Mouse (Mus musculus) stomach, postnatal 0 days (tissue): ENCODE measurements at regions not wholly inside any gene's neighbourhood (a gene's known extent, or its start where the extent isn't known, plus 50 kb on each side); places are given as distances from the start of the nearest gene placed in this dataset.

Experiments used
- ATAC-seq: fragments of 200-750 bp; cut with Nextera tagmentation; 2 replicates; pipeline ENCODE4 v1.8.0; 2017; ENCODE audit not compliant: low FRiP score, low TSS enrichment
- DNase-seq: peaks from one replicate; pipeline ENCODE4 v3.0.0-alpha.2; 2016; ENCODE audit warnings: low spot score
- H3K27ac ChIP-seq: fragments of 300-500 bp; sonication (generic); replicated peaks from 2 replicates; pipeline ENCODE4 v1.5.1; 2014; ENCODE audit warnings: mild to moderate bottlenecking, control low read depth
- H3K27me3 ChIP-seq: fragments of 300-500 bp; sonication (generic); 2 replicates; pipeline ENCODE4 v1.6.1; 2014; ENCODE audit warnings: low read length; ENCODE audit not compliant: control insufficient read depth, insufficient read depth
- H3K36me3 ChIP-seq: fragments of 300-500 bp; sonication (generic); 2 replicates; pipeline ENCODE4 v1.6.1; 2014; ENCODE audit warnings: low read length, mixed read lengths; ENCODE audit not compliant: control insufficient read depth, insufficient read depth
- H3K4me1 ChIP-seq: fragments of 300-500 bp; sonication (generic); replicated peaks from 2 replicates; pipeline ENCODE4 v1.6.1; 2014; ENCODE audit warnings: antibody characterized with exemption; ENCODE audit not compliant: control insufficient read depth, insufficient read depth
- H3K4me2 ChIP-seq: fragments of 300-500 bp; sonication (generic); replicated peaks from 2 replicates; pipeline ENCODE4 v1.6.1; 2014; ENCODE audit warnings: low read depth, mild to moderate bottlenecking, control low read depth, moderate library complexity
- H3K4me3 ChIP-seq: fragments of 300-500 bp; sonication (generic); 2 replicates; pipeline ENCODE4 v1.5.1; 2014; ENCODE audit warnings: low read depth, low read length, control low read depth
- H3K9ac ChIP-seq: fragments of 300-500 bp; sonication (generic); 2 replicates; pipeline ENCODE4 v1.6.1; 2014; ENCODE audit warnings: mild to moderate bottlenecking, low read length, control low read depth, mixed read lengths
- H3K9me3 ChIP-seq: fragments of 300-500 bp; sonication (generic); 2 replicates; pipeline ENCODE4 v1.6.1; 2016; ENCODE audit warnings: low read length; ENCODE audit not compliant: control insufficient read depth
- CTCF ChIP-seq: IDR thresholded peaks from 2 replicates; pipeline ENCODE4 v1.5.1; 2016; ENCODE audit warnings: antibody characterized with exemption, low read depth, mild to moderate bottlenecking, moderate library complexity
- EP300 ChIP-seq: optimal IDR thresholded peaks from 2 replicates; pipeline ENCODE3; 2016; ENCODE audit warnings: antibody characterized with exemption
- WGBS: fragments of 180-500 bp; shearing (Covaris S2); extraction: QIAGEN DNeasy Blood & Tissue Kit; methylation state at CpG from one replicate; pipeline ENCODE4 v1.1.7; 2014; 5-methylcytosine and 5-hydroxymethylcytosine counted together

GRCm38 (mm10) chr15:67395114-67395513, 894.4 kb upstream of the Lrrc6 start:
- 78% methylated on average over 1 of the region's 1 CpGs for WGBS
- H3K4me2 ChIP-seq = no peak overlapping the region
- no peak for TF ChIP-seq EP300
- no peak for TF ChIP-seq CTCF
- no peaks in the 10 kb centered on the region for H3K27me3 ChIP-seq
- H3K9ac ChIP-seq = no peak overlapping the region
- no peaks in the 10 kb centered on the region for H3K36me3 ChIP-seq
- no peak overlapping the region for H3K4me3 ChIP-seq
- no peaks in the 10 kb centered on the region for H3K9me3 ChIP-seq
- ATAC-seq = no peak
- H3K27ac ChIP-seq = no peak overlapping the region
- DNase-seq = no peak
- H3K4me1 ChIP-seq = no peaks in the 10 kb centered on the region

- ATAC-seq (no peak), DNase-seq (no peak)
- Histone ChIP-seq H3K4me2 (no peak overlapping the region), H3K9ac (no peak overlapping the region), H3K36me3 (no peaks in the 10 kb centered on the region), H3K27ac (no peak overlapping the region), H3K27me3 (no peaks in the 10 kb centered on the region), H3K9me3 (no peaks in the 10 kb centered on the region), H3K4me1 (no peaks in the 10 kb centered on the region), H3K4me3 (no peak overlapping the region)
- no peak for TF ChIP-seq CTCF
- no peak for TF ChIP-seq EP300
- 74% methylated on average over 5 of the region's 5 CpGs for WGBS
Observed at GRCm38 (mm10) chr15:67391918-67392317, 891.2 kb upstream of the Lrrc6 start.

GRCm38 (mm10) chr15:67388514-67388913, 887.8 kb upstream of the Lrrc6 start:
- DNase-seq (peak; percentile 30), ATAC-seq (peak; percentile 94)
- Histone ChIP-seq H3K4me3 (no peak overlapping the region), H3K27me3 (no peaks in the 10 kb centered on the region), H3K4me2 (no peak overlapping the region), H3K27ac (no peak overlapping the region), H3K9me3 (no peaks in the 10 kb centered on the region), H3K4me1 (no peaks in the 10 kb centered on the region), H3K9ac (no peak overlapping the region), H3K36me3 (no peaks in the 10 kb centered on the region)
- TF ChIP-seq CTCF (no peak), EP300 (no peak)
- WGBS = 43% methylated on average over 8 of the region's 8 CpGs

- Histone ChIP-seq H3K4me1 (no peaks in the 10 kb centered on the region), H3K9ac (no peak overlapping the region), H3K4me3 (no peak overlapping the region), H3K4me2 (no peak overlapping the region), H3K36me3 (no peaks in the 10 kb centered on the region), H3K27me3 (no peaks in the 10 kb centered on the region), H3K27ac (no peak overlapping the region), H3K9me3 (no peaks in the 10 kb centered on the region)
- ATAC-seq (no peak), DNase-seq (no peak)
- no peak for TF ChIP-seq CTCF
- TF ChIP-seq EP300 = no peak
Observed at GRCm38 (mm10) chr15:67386896-67387295, 886.2 kb upstream of the Lrrc6 start.

- no peak overlapping the region for H3K9ac ChIP-seq
- no peak overlapping the region for H3K4me2 ChIP-seq
- TF ChIP-seq CTCF = no peak
- TF ChIP-seq EP300 = no peak
- DNase-seq (no peak), ATAC-seq (no peak)
- no peak overlapping the region for H3K27ac ChIP-seq
- H3K36me3 ChIP-seq = no peaks in the 10 kb centered on the region
- no peak overlapping the region for H3K4me3 ChIP-seq
- H3K4me1 ChIP-seq = no peaks in the 10 kb centered on the region
- no peaks in the 10 kb centered on the region for H3K27me3 ChIP-seq
- no peaks in the 10 kb centered on the region for H3K9me3 ChIP-seq
- 77% methylated on average over 4 of the region's 4 CpGs for WGBS
Observed at GRCm38 (mm10) chr15:67373599-67373998, 872.9 kb upstream of the Lrrc6 start.

GRCm38 (mm10) chr15:67373030-67373429, 872.3 kb upstream of the Lrrc6 start:
- H3K27me3 ChIP-seq = no peaks in the 10 kb centered on the region
- 53% methylated on average over 8 of the region's 8 CpGs for WGBS
- DNase-seq (no peak), ATAC-seq (no peak)
- no peak overlapping the region for H3K9ac ChIP-seq
- no peak overlapping the region for H3K4me2 ChIP-seq
- no peak overlapping the region for H3K4me3 ChIP-seq
- H3K4me1 ChIP-seq = no peaks in the 10 kb centered on the region
- H3K9me3 ChIP-seq = no peaks in the 10 kb centered on the region
- no peak overlapping the region for H3K27ac ChIP-seq
- TF ChIP-seq CTCF (no peak), EP300 (no peak)
- H3K36me3 ChIP-seq = no peaks in the 10 kb centered on the region
